Mouse (Mus musculus) kidney, embryonic 14.5 days (tissue): ENCODE measurements at regions not wholly inside any gene's neighbourhood (a gene's known extent, or its start where the extent isn't known, plus 50 kb on each side); places are given as distances from the start of the nearest gene placed in this dataset.

Experiments used
- ATAC-seq: fragments of 200-750 bp; cut with Nextera tagmentation; 2 replicates; pipeline ENCODE4 v1.8.0; 2017; ENCODE audit warnings: moderate number of reproducible peaks, mild to moderate bottlenecking, moderate TSS enrichment, moderate library complexity; ENCODE audit not compliant: low FRiP score, low TSS enrichment
- H3K27ac ChIP-seq: fragments of 300-500 bp; sonication (generic); 2 replicates; pipeline ENCODE4 v1.5.1; 2014; ENCODE audit warnings: low read depth, mild to moderate bottlenecking, low read length, moderate library complexity, mixed read lengths
- H3K27me3 ChIP-seq: fragments of 300-500 bp; sonication (generic); 2 replicates; pipeline ENCODE4 v1.6.1; 2014; ENCODE audit warnings: mild to moderate bottlenecking, low read length; ENCODE audit not compliant: control insufficient read depth, insufficient read depth
- H3K36me3 ChIP-seq: fragments of 300-500 bp; sonication (generic); 2 replicates; pipeline ENCODE4 v1.6.1; 2014; ENCODE audit warnings: low read length, mixed read lengths; ENCODE audit not compliant: control insufficient read depth, insufficient read depth
- H3K4me1 ChIP-seq: fragments of 300-500 bp; sonication (generic); 2 replicates; pipeline ENCODE4 v1.6.1; 2014; ENCODE audit warnings: low read length, mixed read lengths; ENCODE audit not compliant: control insufficient read depth, insufficient read depth
- H3K4me2 ChIP-seq: fragments of 300-500 bp; sonication (generic); replicated peaks from 2 replicates; pipeline ENCODE4 v1.6.1; 2014; ENCODE audit warnings: low read depth, mild to moderate bottlenecking, low read length
- H3K4me3 ChIP-seq: fragments of 300-500 bp; sonication (generic); 2 replicates; pipeline ENCODE4 v1.5.1; 2014; ENCODE audit warnings: mild to moderate bottlenecking, low read length
- H3K9ac ChIP-seq: fragments of 300-500 bp; sonication (generic); 2 replicates; pipeline ENCODE4 v1.6.1; 2014; ENCODE audit warnings: low read depth, mild to moderate bottlenecking, low read length, moderate library complexity
- H3K9me3 ChIP-seq: fragments of 300-500 bp; sonication (generic); 2 replicates; pipeline ENCODE4 v1.6.1; 2016; ENCODE audit warnings: low read length; ENCODE audit not compliant: control insufficient read depth
- WGBS: fragments of 180-500 bp; shearing (Covaris S2); extraction: QIAGEN DNeasy Blood & Tissue Kit; methylation state at CpG from one replicate; pipeline ENCODE4 v1.1.7; 2014; 5-methylcytosine and 5-hydroxymethylcytosine counted together

- H3K27me3 ChIP-seq, result no peaks in the 10 kb centered on the region
- WGBS, result 39% methylated on average over 2 of the region's 2 CpGs
- no peak for ATAC-seq
Measured at GRCm38 (mm10) chr15:56158726-56159125, 1318.7 kb downstream of the Slc22a22 start.

GRCm38 (mm10) chr15:56139451-56139850, 1338.0 kb downstream of the Slc22a22 start:
- no peak overlapping the region for H3K9ac ChIP-seq
- WGBS, result 81% methylated on average over 3 of the region's 3 CpGs
- no peak for ATAC-seq
- H3K27me3 ChIP-seq, result no peaks in the 10 kb centered on the region
- H3K4me3 ChIP-seq, result no peak overlapping the region
- no peaks in the 10 kb centered on the region for H3K4me1 ChIP-seq
- no peaks in the 10 kb centered on the region for H3K9me3 ChIP-seq
- no peak overlapping the region for H3K4me2 ChIP-seq
- H3K36me3 ChIP-seq, result no peaks in the 10 kb centered on the region
- no peak overlapping the region for H3K27ac ChIP-seq

More at GRCm38 (mm10) chr15:56158726-56159125, 1318.7 kb downstream of the Slc22a22 start:
- Histone ChIP-seq H3K9ac (no peak overlapping the region), H3K4me2 (no peak overlapping the region), H3K9me3 (0 out of 2 replicates have a peak, but pooled peaks cover 3% of the 10 kb centered on the region), H3K4me1 (no peaks in the 10 kb centered on the region), H3K27ac (no peak overlapping the region), H3K4me3 (no peak overlapping the region), H3K36me3 (no peaks in the 10 kb centered on the region)

- Histone ChIP-seq H3K4me1 (no peaks in the 10 kb centered on the region), H3K27ac (no peak overlapping the region), H3K9me3 (no peaks in the 10 kb centered on the region), H3K4me2 (no peak overlapping the region), H3K27me3 (no peaks in the 10 kb centered on the region), H3K9ac (no peak overlapping the region), H3K4me3 (no peak overlapping the region), H3K36me3 (no peaks in the 10 kb centered on the region)
- 76% methylated on average over 7 of the region's 7 CpGs for WGBS
- ATAC-seq, result no peak
Measured at GRCm38 (mm10) chr15:56136420-56136970, 1340.9 kb downstream of the Slc22a22 start.

GRCm38 (mm10) chr15:56128029-56128428, 1349.4 kb downstream of the Slc22a22 start:
- Histone ChIP-seq H3K4me3 (no peak overlapping the region), H3K9ac (no peak overlapping the region), H3K27ac (no peak overlapping the region), H3K9me3 (no peaks in the 10 kb centered on the region), H3K4me2 (no peak overlapping the region), H3K27me3 (no peaks in the 10 kb centered on the region), H3K36me3 (no peaks in the 10 kb centered on the region), H3K4me1 (no peaks in the 10 kb centered on the region)
- 95% methylated on average over 1 of the region's 1 CpGs for WGBS
- ATAC-seq, result no peak

GRCm38 (mm10) chr15:56119287-56120065, 1357.9 kb downstream of the Slc22a22 start:
- Histone ChIP-seq H3K4me3 (no peak overlapping the region), H3K27me3 (no peaks in the 10 kb centered on the region), H3K27ac (no peak overlapping the region), H3K9me3 (no peaks in the 10 kb centered on the region), H3K36me3 (no peaks in the 10 kb centered on the region), H3K4me2 (no peak overlapping the region), H3K9ac (no peak overlapping the region), H3K4me1 (no peaks in the 10 kb centered on the region)
- no peak for ATAC-seq

GRCm38 (mm10) chr15:56108313-56108712, 1369.1 kb downstream of the Slc22a22 start:
- H3K4me2 ChIP-seq, result no peak overlapping the region
- 59% methylated on average over 2 of the region's 2 CpGs for WGBS

GRCm38 (mm10) chr15:56107719-56108118, 1369.7 kb downstream of the Slc22a22 start:
- Histone ChIP-seq H3K4me1 (no peaks in the 10 kb centered on the region), H3K27ac (no peak overlapping the region), H3K36me3 (no peaks in the 10 kb centered on the region), H3K9me3 (no peaks in the 10 kb centered on the region), H3K4me2 (no peak overlapping the region), H3K4me3 (no peak overlapping the region), H3K9ac (no peak overlapping the region), H3K27me3 (no peaks in the 10 kb centered on the region)
- no peak for ATAC-seq
- WGBS, result 61% methylated on average over 4 of the region's 4 CpGs

More at GRCm38 (mm10) chr15:56108313-56108712, 1369.1 kb downstream of the Slc22a22 start:
- H3K4me1 ChIP-seq, result no peaks in the 10 kb centered on the region
- no peaks in the 10 kb centered on the region for H3K9me3 ChIP-seq
- H3K27ac ChIP-seq, result no peak overlapping the region
- no peak overlapping the region for H3K9ac ChIP-seq
- no peak overlapping the region for H3K4me3 ChIP-seq
- no peaks in the 10 kb centered on the region for H3K27me3 ChIP-seq
- no peaks in the 10 kb centered on the region for H3K36me3 ChIP-seq
- no peak for ATAC-seq

- no peak overlapping the region for H3K4me3 ChIP-seq
- no peak for ATAC-seq
- no peaks in the 10 kb centered on the region for H3K27me3 ChIP-seq
- H3K27ac ChIP-seq, result no peak overlapping the region
- 85% methylated on average over 3 of the region's 3 CpGs for WGBS
- H3K4me2 ChIP-seq, result no peak overlapping the region
- H3K9ac ChIP-seq, result no peak overlapping the region
- no peaks in the 10 kb centered on the region for H3K9me3 ChIP-seq
- no peaks in the 10 kb centered on the region for H3K4me1 ChIP-seq
- no peaks in the 10 kb centered on the region for H3K36me3 ChIP-seq
Measured at GRCm38 (mm10) chr15:56100133-56100735, 1377.2 kb downstream of the Slc22a22 start.
